Mouse (Mus musculus) spleen, adult 2 months (tissue): Measurements from ENCODE around the gene Fam20b.

Experiments used
- CTCF ChIP-seq: fragments of 200-500 bp; IDR thresholded peaks from 2 replicates; pipeline ENCODE4 v1.5.1; 2011; ENCODE audit warnings: mild to moderate bottlenecking, inconsistent platforms; ENCODE audit not compliant: insufficient read depth, insufficient read length, insufficient replicate concordance; ENCODE audit errors: extremely low read depth
- POLR2A ChIP-seq: fragments of 200-500 bp; IDR thresholded peaks from 2 replicates; pipeline ENCODE4 v1.6.1; 2011; ENCODE audit warnings: low read depth, low read length, inconsistent platforms

- TF ChIP-seq CTCF (no peak), POLR2A (no peak)
Observed at GRCm38 (mm10) chr1:156735788-156736187, 16.9 kb upstream of the Fam20b start.
